Mouse (Mus musculus): ENCODE data around the gene Cebpb.

DNA sequence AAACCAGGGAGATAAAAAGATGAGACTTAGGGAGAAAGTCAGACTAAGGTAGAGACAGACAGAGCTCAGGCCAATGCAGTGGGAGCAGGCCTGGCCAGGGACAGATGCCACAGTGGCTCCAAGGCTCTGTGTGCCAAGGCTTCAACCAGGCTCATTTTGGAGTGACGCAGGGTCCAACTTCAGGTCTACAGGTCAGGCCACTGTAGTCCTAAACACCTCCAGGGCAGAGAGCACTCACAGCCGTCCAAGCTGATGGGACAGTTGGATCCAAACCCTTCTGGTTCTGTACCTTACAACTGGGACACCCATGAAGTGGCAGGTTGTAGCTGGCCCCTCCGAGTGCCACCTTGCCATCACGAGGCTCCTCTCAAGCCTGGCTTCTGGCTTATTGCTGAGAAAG lies 30.7 kb upstream of the Cebpb start:
- no peak for TF ChIP-seq CTCF (conservative IDR thresholded peaks at IDR 0.05; ENCODE audit: low read length)
- no peak for TF ChIP-seq NANOG (IDR thresholded peaks at IDR 0.05; ENCODE audit: borderline replicate concordance, low read length)
